Mouse (Mus musculus) heart, embryonic 15.5 days (tissue): ENCODE data around the gene Gm31371. TPM values are rescaled to one million over a fixed set of nuclear protein-coding genes. Genes with fewer than 3 reads are reported as not detected.

Source experiments
- polyA plus RNA-seq: library from polyadenylated mRNA; unstranded; fragments of >200 nt; fragmentation: Nextera tagmentation; extraction: Ambion mirVana; gene quantifications from 2 replicates; pipeline ENCODE4 v1.2.1, GENCODE M21; 2015

Gene Gm31371
- polyA plus RNA-seq, 1 experiment from 2014 or later = not detected

Other genes with a start within 250 kb of the Gm31371 start
- not detected in 2 replicates for gene 4930467E23Rik, start 173.8 kb upstream of the Gm31371 start, polyA plus RNA-seq